Mouse (Mus musculus): Measurements from ENCODE around the gene Plagl1. TPM values are rescaled to one million over a fixed set of nuclear protein-coding genes. Genes with fewer than 3 reads are reported as not detected.

The Plagl1 gene
- polyA plus RNA-seq, 1 experiment from 2014 or later = 55.8 TPM

DNA sequence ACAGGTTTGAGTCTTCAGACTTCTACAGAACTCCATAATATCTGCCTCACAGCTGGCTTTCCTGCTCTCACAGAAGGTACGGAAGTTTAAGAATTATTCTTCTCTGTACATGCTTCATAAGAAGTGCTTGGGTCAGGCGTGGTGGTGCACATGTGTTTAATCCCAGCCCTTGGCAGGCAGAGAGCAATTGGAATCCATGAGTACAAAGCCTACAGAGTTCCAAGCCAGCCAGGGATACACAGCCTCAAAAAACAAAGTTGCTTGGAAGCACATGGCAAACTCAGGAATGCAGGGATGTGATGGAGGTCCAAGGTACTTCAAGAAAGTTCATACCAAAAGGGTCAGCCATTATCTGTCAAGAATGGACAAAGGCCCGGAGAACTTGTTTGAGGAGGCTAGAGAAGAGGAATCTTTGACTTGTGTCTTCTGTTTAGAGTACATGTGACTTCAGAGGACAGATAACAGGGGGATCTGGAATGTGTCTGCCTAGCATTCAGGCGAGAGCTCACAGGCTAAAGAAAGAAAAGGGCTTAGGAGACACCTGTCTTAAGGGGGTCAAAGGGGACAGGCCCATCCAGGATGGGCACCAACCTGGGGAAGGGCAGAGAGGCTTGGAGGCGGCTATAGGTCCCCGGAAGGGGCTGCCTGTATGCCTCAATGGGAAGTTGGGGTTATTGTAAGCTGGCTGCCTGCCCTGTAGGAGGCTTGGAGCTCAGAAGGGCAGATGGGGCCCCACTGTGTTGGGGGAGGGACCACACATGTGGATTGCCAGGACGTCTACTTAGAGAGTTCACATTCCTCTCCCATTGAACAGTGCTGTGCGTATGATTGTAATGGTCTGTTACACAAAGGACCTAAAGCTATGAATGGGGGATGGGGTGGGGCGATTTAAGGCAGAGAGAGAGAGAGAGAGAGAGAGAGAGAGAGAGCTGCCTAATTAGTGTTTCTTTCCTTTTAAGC is 56.7 kb downstream of the Plagl1 start:
- no peak overlapping the region for H3K9ac ChIP-seq (replicated peaks; ENCODE audit: low read length)
- no peaks in the 10 kb centered on the region for H3K9me3 ChIP-seq (ENCODE audit: control insufficient read depth, low read length)
- H3K4me1 ChIP-seq (ENCODE audit: control insufficient read depth, insufficient read depth, low read length) = peaks cover 43% of the 10 kb centered on the region
- H3K4me3 ChIP-seq (replicated peaks; ENCODE audit: low read depth, low read length) = no peak overlapping the region
- H3K36me3 ChIP-seq (ENCODE audit: control insufficient read depth, insufficient read depth, low read length) = no peaks in the 10 kb centered on the region
- peak; percentile 68 for DNase-seq
- H3K27ac ChIP-seq (replicated peaks; ENCODE audit: low read depth, low read length) = peak overlapping the region; percentile 4; the same call in 1 of the 2 replicates
- 25% methylated on average over 9 of the region's 9 CpGs for WGBS
- ATAC-seq (ENCODE audit: low FRiP score, low TSS enrichment) = peak; percentile 55
- H3K4me2 ChIP-seq (ENCODE audit: low read length) = no peak overlapping the region
- no peaks in the 10 kb centered on the region for H3K27me3 ChIP-seq (ENCODE audit: control insufficient read depth, insufficient read depth, low read length)

DNA sequence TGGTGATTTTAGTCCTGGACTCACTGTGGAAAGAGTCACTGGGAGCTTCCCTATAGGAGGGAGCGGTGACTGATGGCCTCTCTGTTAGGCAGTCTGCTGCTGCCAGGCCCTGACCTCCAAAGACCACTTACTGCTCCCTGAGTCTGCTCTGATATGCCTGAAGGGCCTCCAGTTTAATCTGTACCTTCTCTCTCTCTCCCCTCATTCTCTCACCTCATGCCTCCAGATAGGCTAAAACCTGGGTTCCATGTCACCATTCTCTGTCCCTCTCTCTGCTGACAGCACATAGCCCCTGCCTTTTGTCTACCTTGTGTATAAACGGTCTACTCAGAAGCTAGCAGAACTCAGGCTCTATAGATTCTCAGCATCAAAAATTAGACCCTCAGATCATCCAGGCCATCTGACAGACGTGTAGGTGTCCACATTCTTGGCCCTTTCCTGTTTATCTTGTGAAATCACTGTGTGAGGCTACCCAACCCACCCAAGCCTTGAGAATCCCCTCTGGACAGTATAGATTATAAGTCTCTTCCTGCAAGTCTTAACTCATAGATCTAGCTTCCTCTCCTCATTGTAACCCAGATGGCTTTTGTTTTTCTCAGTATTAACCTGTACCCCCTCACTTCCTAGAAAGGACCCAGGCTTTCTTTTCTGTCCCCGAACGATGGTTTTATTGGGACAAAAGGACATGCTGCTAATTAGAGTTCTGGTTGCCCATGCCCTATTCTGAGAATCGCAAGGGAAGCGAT is 57.9 kb downstream of the Plagl1 start:
- ATAC-seq (ENCODE audit: low FRiP score, low TSS enrichment) (no peak), DNase-seq (no peak)
- H3K4me1 ChIP-seq (ENCODE audit: control insufficient read depth, insufficient read depth, low read length) = peaks cover 43% of the 10 kb centered on the region
- no peak overlapping the region for H3K4me3 ChIP-seq (replicated peaks; ENCODE audit: low read depth, low read length)
- no peaks in the 10 kb centered on the region for H3K27me3 ChIP-seq (ENCODE audit: control insufficient read depth, insufficient read depth, low read length)
- H3K4me2 ChIP-seq (ENCODE audit: low read length) = no peak overlapping the region
- WGBS = 30% methylated on average over 7 of the region's 7 CpGs
- no peak overlapping the region for H3K27ac ChIP-seq (replicated peaks; ENCODE audit: low read depth, low read length)
- no peaks in the 10 kb centered on the region for H3K36me3 ChIP-seq (ENCODE audit: control insufficient read depth, insufficient read depth, low read length)
- H3K9ac ChIP-seq (replicated peaks; ENCODE audit: low read length) = no peak overlapping the region
- H3K9me3 ChIP-seq (ENCODE audit: control insufficient read depth, low read length) = no peaks in the 10 kb centered on the region

DNA sequence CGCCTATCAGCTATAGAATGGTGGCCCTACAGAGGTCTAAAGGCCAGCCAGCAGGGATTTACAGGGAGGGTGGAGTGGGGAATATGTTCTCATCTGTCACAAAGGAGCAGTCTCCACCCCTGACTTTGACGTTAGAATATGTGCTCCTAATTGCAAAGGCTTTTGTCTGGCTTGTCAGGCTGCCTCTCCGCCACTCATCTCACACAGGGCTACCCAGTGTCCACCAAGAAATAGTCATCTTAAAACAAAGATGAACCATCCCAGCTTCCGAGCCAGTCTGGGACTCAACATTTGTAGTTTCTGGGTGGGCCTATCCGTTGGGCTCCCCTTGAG is 58.4 kb downstream of the Plagl1 start:
- Histone ChIP-seq H3K36me3 (ENCODE audit: control insufficient read depth, insufficient read depth, low read length) (no peaks in the 10 kb centered on the region), H3K9me3 (ENCODE audit: control insufficient read depth, low read length) (no peaks in the 10 kb centered on the region), H3K4me3 (replicated peaks; ENCODE audit: low read depth, low read length) (no peak overlapping the region), H3K27me3 (ENCODE audit: control insufficient read depth, insufficient read depth, low read length) (no peaks in the 10 kb centered on the region), H3K4me1 (ENCODE audit: control insufficient read depth, insufficient read depth, low read length) (peaks cover 43% of the 10 kb centered on the region), H3K9ac (replicated peaks; ENCODE audit: low read length) (no peak overlapping the region), H3K27ac (replicated peaks; ENCODE audit: low read depth, low read length) (no peak overlapping the region), H3K4me2 (ENCODE audit: low read length) (no peak overlapping the region)
- 24% methylated on average over 5 of the region's 5 CpGs for WGBS
- DNase-seq (no peak), ATAC-seq (ENCODE audit: low FRiP score, low TSS enrichment) (no peak)

DNA sequence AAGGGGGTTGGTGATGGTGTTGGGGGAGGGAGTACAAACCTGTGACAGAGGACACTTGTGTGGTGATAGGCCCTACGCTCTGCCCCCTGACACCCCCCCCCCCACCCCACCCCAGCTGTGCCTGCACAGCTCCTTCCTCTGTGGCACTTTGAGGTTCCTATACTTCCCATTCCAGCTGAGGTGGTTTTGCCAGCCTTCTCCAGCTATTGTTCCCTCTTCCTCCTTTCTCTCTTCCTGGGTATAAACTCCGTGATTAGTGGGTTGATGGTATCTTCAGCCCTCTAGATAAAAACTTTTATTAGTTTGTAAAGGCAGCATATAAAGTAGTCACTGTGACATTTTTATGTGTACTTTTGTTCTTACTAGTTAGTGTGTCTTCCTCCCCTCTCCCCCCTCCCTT is 59.0 kb downstream of the Plagl1 start:
- H3K4me2 ChIP-seq (ENCODE audit: low read length) = no peak overlapping the region
- DNase-seq (no peak), ATAC-seq (ENCODE audit: low FRiP score, low TSS enrichment) (no peak)
- H3K9ac ChIP-seq (replicated peaks; ENCODE audit: low read length) = no peak overlapping the region
- H3K36me3 ChIP-seq (ENCODE audit: control insufficient read depth, insufficient read depth, low read length) = no peaks in the 10 kb centered on the region
- H3K27me3 ChIP-seq (ENCODE audit: control insufficient read depth, insufficient read depth, low read length) = no peaks in the 10 kb centered on the region
- no peak overlapping the region for H3K4me3 ChIP-seq (replicated peaks; ENCODE audit: low read depth, low read length)
- H3K27ac ChIP-seq (replicated peaks; ENCODE audit: low read depth, low read length) = no peak overlapping the region
- no peaks in the 10 kb centered on the region for H3K9me3 ChIP-seq (ENCODE audit: control insufficient read depth, low read length)
- peaks cover 43% of the 10 kb centered on the region for H3K4me1 ChIP-seq (ENCODE audit: control insufficient read depth, insufficient read depth, low read length)
- WGBS = 66% methylated on average over 2 of the region's 2 CpGs

DNA sequence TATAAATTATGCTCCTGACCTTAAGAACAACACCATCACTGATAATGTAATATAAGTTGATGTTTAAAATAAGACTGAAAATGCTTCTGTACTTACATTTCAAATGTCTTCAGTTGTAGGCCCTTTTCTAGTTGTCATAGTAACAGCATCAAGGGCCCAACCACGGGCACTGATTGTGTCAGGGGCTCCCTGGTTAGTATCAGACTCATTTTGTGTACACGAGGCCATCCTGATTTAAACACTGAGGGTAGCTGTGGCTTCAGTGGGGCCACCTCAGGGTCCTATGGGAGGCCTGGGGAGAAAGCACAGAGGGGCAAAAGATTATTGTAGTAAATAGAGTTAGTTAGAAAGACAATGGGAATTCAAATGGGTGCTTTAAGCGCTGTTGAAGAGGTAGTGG is 65.5 kb downstream of the Plagl1 start:
- Histone ChIP-seq H3K4me1 (ENCODE audit: control insufficient read depth, insufficient read depth, low read length) (no peaks in the 10 kb centered on the region), H3K27ac (replicated peaks; ENCODE audit: low read depth, low read length) (no peak overlapping the region), H3K9me3 (ENCODE audit: control insufficient read depth, low read length) (no peaks in the 10 kb centered on the region), H3K27me3 (ENCODE audit: control insufficient read depth, insufficient read depth, low read length) (no peaks in the 10 kb centered on the region), H3K4me3 (replicated peaks; ENCODE audit: low read depth, low read length) (no peak overlapping the region), H3K9ac (replicated peaks; ENCODE audit: low read length) (no peak overlapping the region), H3K36me3 (ENCODE audit: control insufficient read depth, insufficient read depth, low read length) (no peaks in the 10 kb centered on the region), H3K4me2 (ENCODE audit: low read length) (no peak overlapping the region)
- ATAC-seq (ENCODE audit: low FRiP score, low TSS enrichment) = no peak
- WGBS = 52% methylated on average over 3 of the region's 3 CpGs
- no peak for DNase-seq

DNA sequence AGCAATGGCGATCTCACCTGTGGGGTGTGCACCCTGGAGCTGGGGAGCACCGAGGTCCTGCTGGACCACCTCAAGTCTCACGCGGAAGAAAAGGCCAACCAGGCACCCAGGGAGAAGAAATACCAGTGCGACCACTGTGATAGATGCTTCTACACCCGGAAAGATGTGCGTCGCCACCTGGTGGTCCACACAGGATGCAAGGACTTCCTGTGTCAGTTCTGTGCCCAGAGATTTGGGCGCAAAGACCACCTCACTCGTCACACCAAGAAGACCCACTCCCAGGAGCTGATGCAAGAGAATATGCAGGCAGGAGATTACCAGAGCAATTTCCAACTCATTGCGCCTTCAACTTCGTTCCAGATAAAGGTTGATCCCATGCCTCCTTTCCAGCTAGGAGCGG is 67.0 kb downstream of the Plagl1 start:
- Histone ChIP-seq H3K27ac (replicated peaks; ENCODE audit: low read depth, low read length) (no peak overlapping the region), H3K9me3 (ENCODE audit: control insufficient read depth, low read length) (no peaks in the 10 kb centered on the region), H3K36me3 (ENCODE audit: control insufficient read depth, insufficient read depth, low read length) (no peaks in the 10 kb centered on the region), H3K4me1 (ENCODE audit: control insufficient read depth, insufficient read depth, low read length) (no peaks in the 10 kb centered on the region), H3K27me3 (ENCODE audit: control insufficient read depth, insufficient read depth, low read length) (no peaks in the 10 kb centered on the region), H3K9ac (replicated peaks; ENCODE audit: low read length) (no peak overlapping the region), H3K4me2 (ENCODE audit: low read length) (no peak overlapping the region), H3K4me3 (replicated peaks; ENCODE audit: low read depth, low read length) (no peak overlapping the region)
- 80% methylated on average over 13 of the region's 13 CpGs for WGBS
- DNase-seq (peak; percentile 44), ATAC-seq (ENCODE audit: low FRiP score, low TSS enrichment) (no peak)

DNA sequence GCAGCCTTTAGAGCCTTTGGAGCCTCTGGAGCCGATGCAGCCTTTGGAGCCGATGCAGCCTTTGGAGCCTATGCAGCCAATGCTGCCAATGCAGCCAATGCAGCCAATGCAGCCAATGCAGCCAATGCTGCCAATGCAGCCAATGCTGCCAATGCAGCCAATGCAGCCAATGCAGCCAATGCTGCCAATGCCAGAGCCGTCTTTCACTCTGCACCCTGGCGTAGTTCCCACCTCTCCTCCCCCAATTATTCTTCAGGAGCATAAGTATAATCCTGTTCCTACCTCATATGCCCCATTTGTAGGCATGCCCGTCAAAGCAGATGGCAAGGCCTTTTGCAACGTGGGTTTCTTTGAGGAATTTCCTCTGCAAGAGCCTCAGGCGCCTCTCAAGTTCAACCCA is 67.6 kb downstream of the Plagl1 start:
- Histone ChIP-seq H3K4me2 (ENCODE audit: low read length) (no peak overlapping the region), H3K27me3 (ENCODE audit: control insufficient read depth, insufficient read depth, low read length) (no peaks in the 10 kb centered on the region), H3K4me1 (ENCODE audit: control insufficient read depth, insufficient read depth, low read length) (no peaks in the 10 kb centered on the region), H3K4me3 (replicated peaks; ENCODE audit: low read depth, low read length) (no peak overlapping the region), H3K36me3 (ENCODE audit: control insufficient read depth, insufficient read depth, low read length) (no peaks in the 10 kb centered on the region), H3K27ac (replicated peaks; ENCODE audit: low read depth, low read length) (no peak overlapping the region), H3K9ac (replicated peaks; ENCODE audit: low read length) (no peak overlapping the region), H3K9me3 (ENCODE audit: control insufficient read depth, low read length) (no peaks in the 10 kb centered on the region)
- 92% methylated on average over 7 of the region's 7 CpGs for whole genome bisulfite sequencing
- ATAC-seq (ENCODE audit: low FRiP score, low TSS enrichment) (no peak), DNase-seq (no peak)

DNA sequence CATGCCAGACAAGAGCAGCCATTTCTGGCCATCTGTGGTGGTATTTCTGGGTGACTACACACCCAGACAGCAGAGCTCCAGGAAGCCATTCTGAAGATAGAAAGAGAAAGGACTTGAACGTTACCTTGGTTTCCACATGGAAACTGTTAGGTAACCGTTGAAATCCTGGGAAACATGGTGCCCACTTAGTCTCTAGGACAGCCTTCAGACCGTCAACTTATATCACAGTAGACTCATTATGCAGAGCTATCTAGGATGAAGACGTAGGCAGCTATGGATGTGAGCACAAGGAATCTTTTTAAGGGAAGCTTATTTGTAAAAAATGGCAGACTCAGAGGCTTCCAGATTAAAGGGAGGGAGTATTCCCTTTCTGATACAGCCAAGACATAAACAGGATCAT is 73.5 kb downstream of the Plagl1 start:
- no peak for DNase-seq
- no peak for ATAC-seq (ENCODE audit: low FRiP score, low TSS enrichment)
- no peak overlapping the region for H3K27ac ChIP-seq (replicated peaks; ENCODE audit: low read depth, low read length)
- H3K36me3 ChIP-seq (ENCODE audit: control insufficient read depth, insufficient read depth, low read length) = no peaks in the 10 kb centered on the region
- H3K9me3 ChIP-seq (ENCODE audit: control insufficient read depth, low read length) = no peaks in the 10 kb centered on the region
- H3K4me2 ChIP-seq (ENCODE audit: low read length) = no peak overlapping the region
- no peaks in the 10 kb centered on the region for H3K4me1 ChIP-seq (ENCODE audit: control insufficient read depth, insufficient read depth, low read length)
- H3K4me3 ChIP-seq (replicated peaks; ENCODE audit: low read depth, low read length) = no peak overlapping the region
- H3K9ac ChIP-seq (replicated peaks; ENCODE audit: low read length) = no peak overlapping the region
- no peaks in the 10 kb centered on the region for H3K27me3 ChIP-seq (ENCODE audit: control insufficient read depth, insufficient read depth, low read length)
- 86% methylated on average over 4 of the region's 4 CpGs for WGBS

DNA sequence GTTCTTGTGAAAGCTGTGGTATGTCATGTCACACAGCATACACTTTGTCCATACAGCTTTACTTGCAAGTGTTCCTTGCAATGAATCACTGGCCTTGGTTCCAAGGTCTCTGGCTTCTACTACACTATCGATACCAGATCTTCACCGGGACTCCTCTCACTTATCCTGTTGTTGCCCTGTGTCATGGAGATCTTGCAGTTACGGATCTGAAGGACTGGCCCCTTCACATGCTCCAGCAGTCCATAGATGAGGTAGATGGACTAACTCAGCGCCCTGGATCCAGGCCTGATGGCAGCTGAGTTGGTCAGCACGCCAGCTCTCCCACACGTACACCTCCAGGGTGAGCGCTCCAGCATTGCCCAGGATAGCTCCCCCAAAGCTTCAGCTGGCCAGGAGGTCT is 75.0 kb downstream of the Plagl1 start:
- 96% methylated on average over 7 of the region's 7 CpGs for WGBS
- no peak overlapping the region for H3K27ac ChIP-seq (replicated peaks; ENCODE audit: low read depth, low read length)

More for the DNA sequence above, 75.0 kb downstream of the Plagl1 start:
- DNase-seq (no peak), ATAC-seq (ENCODE audit: low FRiP score, low TSS enrichment) (no peak)
- Histone ChIP-seq H3K4me3 (replicated peaks; ENCODE audit: low read depth, low read length) (no peak overlapping the region), H3K9ac (replicated peaks; ENCODE audit: low read length) (no peak overlapping the region), H3K4me1 (ENCODE audit: control insufficient read depth, insufficient read depth, low read length) (no peaks in the 10 kb centered on the region), H3K27me3 (ENCODE audit: control insufficient read depth, insufficient read depth, low read length) (no peaks in the 10 kb centered on the region), H3K9me3 (ENCODE audit: control insufficient read depth, low read length) (no peaks in the 10 kb centered on the region), H3K36me3 (ENCODE audit: control insufficient read depth, insufficient read depth, low read length) (no peaks in the 10 kb centered on the region), H3K4me2 (ENCODE audit: low read length) (no peak overlapping the region)

Measured in midbrain, embryonic 14.5 days (tissue).